Mouse (Mus musculus): Measurements from ENCODE around the gene G6pc3. TPM values are rescaled to one million over a fixed set of nuclear protein-coding genes. Genes with fewer than 3 reads are reported as not detected.

G6pc3 gene
- polyA plus RNA-seq, 1 experiment, result 26.5 TPM

- H3K4me1 ChIP-seq (ENCODE audit: control insufficient read depth, insufficient read depth, low read length), result no peaks in the 10 kb centered on the region; the same call in 1 of the 2 replicates
- TF ChIP-seq POLR2A (IDR thresholded peaks at IDR 0.05; ENCODE audit: borderline replicate concordance, control insufficient read depth, low read depth, low read length) (no peak), CTCF (IDR thresholded peaks at IDR 0.05; ENCODE audit: control insufficient read depth, insufficient read depth, low read length) (no peak)
- H3K4me3 ChIP-seq (replicated peaks; ENCODE audit: control insufficient read depth, low read depth, low read length), result no peak overlapping the region
- WGBS, result 63% methylated on average over 22 of the region's 22 CpGs
- H3K27ac ChIP-seq (ENCODE audit: control insufficient read depth, insufficient read depth, low read depth, low read length, poor library complexity), result no peak overlapping the region
Measured at GRCm38 (mm10) chr11:102224686-102225085, 35.3 kb downstream of the G6pc3 start.

- Histone ChIP-seq H3K27ac (ENCODE audit: control insufficient read depth, insufficient read depth, low read depth, low read length, poor library complexity) (no peak overlapping the region), H3K4me3 (replicated peaks; ENCODE audit: control insufficient read depth, low read depth, low read length) (no peak overlapping the region), H3K4me1 (ENCODE audit: control insufficient read depth, insufficient read depth, low read length) (no peaks in the 10 kb centered on the region; the same call in 1 of the 2 replicates)
- WGBS, result 67% methylated on average over 5 of the region's 5 CpGs
- no peak for TF ChIP-seq CTCF (IDR thresholded peaks at IDR 0.05; ENCODE audit: control insufficient read depth, insufficient read depth, low read length)
- no peak for TF ChIP-seq POLR2A (IDR thresholded peaks at IDR 0.05; ENCODE audit: borderline replicate concordance, control insufficient read depth, low read depth, low read length)
Measured at GRCm38 (mm10) chr11:102225221-102225620, 35.8 kb downstream of the G6pc3 start.

- no peak for TF ChIP-seq CTCF (IDR thresholded peaks at IDR 0.05; ENCODE audit: control insufficient read depth, insufficient read depth, low read length)
- no peak for TF ChIP-seq POLR2A (IDR thresholded peaks at IDR 0.05; ENCODE audit: borderline replicate concordance, control insufficient read depth, low read depth, low read length)
- H3K27ac ChIP-seq (ENCODE audit: control insufficient read depth, insufficient read depth, low read depth, low read length, poor library complexity), result no peak overlapping the region
- 85% methylated on average over 12 of the region's 12 CpGs for WGBS
- H3K4me3 ChIP-seq (replicated peaks; ENCODE audit: control insufficient read depth, low read depth, low read length), result no peak overlapping the region
- no peaks in the 10 kb centered on the region; the same call in 1 of the 2 replicates for H3K4me1 ChIP-seq (ENCODE audit: control insufficient read depth, insufficient read depth, low read length)
Measured at GRCm38 (mm10) chr11:102226067-102226978, 36.9 kb downstream of the G6pc3 start.

GRCm38 (mm10) chr11:102227270-102228190, 38.1 kb downstream of the G6pc3 start:
- H3K4me3 ChIP-seq (replicated peaks; ENCODE audit: control insufficient read depth, low read depth, low read length), result no peak overlapping the region
- WGBS, result 76% methylated on average over 12 of the region's 12 CpGs
- H3K27ac ChIP-seq (ENCODE audit: control insufficient read depth, insufficient read depth, low read depth, low read length, poor library complexity), result no peak overlapping the region
- H3K4me1 ChIP-seq (ENCODE audit: control insufficient read depth, insufficient read depth, low read length), result no peaks in the 10 kb centered on the region; the same call in 1 of the 2 replicates
- TF ChIP-seq POLR2A (IDR thresholded peaks at IDR 0.05; ENCODE audit: borderline replicate concordance, control insufficient read depth, low read depth, low read length), result no peak
- TF ChIP-seq CTCF (IDR thresholded peaks at IDR 0.05; ENCODE audit: control insufficient read depth, insufficient read depth, low read length), result no peak

GRCm38 (mm10) chr11:102228191-102228545, 38.7 kb downstream of the G6pc3 start:
- Histone ChIP-seq H3K27ac (ENCODE audit: control insufficient read depth, insufficient read depth, low read depth, low read length, poor library complexity) (no peak overlapping the region), H3K4me1 (ENCODE audit: control insufficient read depth, insufficient read depth, low read length) (no peaks in the 10 kb centered on the region; the same call in 1 of the 2 replicates), H3K4me3 (replicated peaks; ENCODE audit: control insufficient read depth, low read depth, low read length) (no peak overlapping the region)
- 52% methylated on average over 9 of the region's 9 CpGs for WGBS
- TF ChIP-seq CTCF (IDR thresholded peaks at IDR 0.05; ENCODE audit: control insufficient read depth, insufficient read depth, low read length) (no peak), POLR2A (IDR thresholded peaks at IDR 0.05; ENCODE audit: borderline replicate concordance, control insufficient read depth, low read depth, low read length) (no peak)

- no peaks in the 10 kb centered on the region; the same call in 1 of the 2 replicates for H3K4me1 ChIP-seq (ENCODE audit: control insufficient read depth, insufficient read depth, low read length)
- TF ChIP-seq POLR2A (IDR thresholded peaks at IDR 0.05; ENCODE audit: borderline replicate concordance, control insufficient read depth, low read depth, low read length) (no peak), CTCF (IDR thresholded peaks at IDR 0.05; ENCODE audit: control insufficient read depth, insufficient read depth, low read length) (no peak)
- 17% methylated on average over 7 of the region's 7 CpGs for WGBS
- H3K27ac ChIP-seq (ENCODE audit: control insufficient read depth, insufficient read depth, low read depth, low read length, poor library complexity), result no peak overlapping the region
- H3K4me3 ChIP-seq (replicated peaks; ENCODE audit: control insufficient read depth, low read depth, low read length), result peak overlapping the region; percentile 84
Measured at GRCm38 (mm10) chr11:102228646-102229268, 39.3 kb downstream of the G6pc3 start.

GRCm38 (mm10) chr11:102229331-102229953, 40.0 kb downstream of the G6pc3 start:
- peak overlapping the region; percentile 84 for H3K4me3 ChIP-seq (replicated peaks; ENCODE audit: control insufficient read depth, low read depth, low read length)

More at GRCm38 (mm10) chr11:102229331-102229953, 40.0 kb downstream of the G6pc3 start:
- H3K27ac ChIP-seq (ENCODE audit: control insufficient read depth, insufficient read depth, low read depth, low read length, poor library complexity), result peak overlapping the region; percentile 94
- no peak for TF ChIP-seq CTCF (IDR thresholded peaks at IDR 0.05; ENCODE audit: control insufficient read depth, insufficient read depth, low read length)
- TF ChIP-seq POLR2A (IDR thresholded peaks at IDR 0.05; ENCODE audit: borderline replicate concordance, control insufficient read depth, low read depth, low read length), result no peak
- no peaks in the 10 kb centered on the region; the same call in 1 of the 2 replicates for H3K4me1 ChIP-seq (ENCODE audit: control insufficient read depth, insufficient read depth, low read length)
- under 1% methylated on average over 47 of the region's 47 CpGs for WGBS
